ENCODE assay signal across 8 mouse cellular contexts in genomic region chr1:84838621-84839151, GRCm38 (mm10). TPM values are rescaled to one million over a fixed set of nuclear protein-coding genes. Genes with fewer than 3 reads are reported as not detected.
DNase-seq lines count a peak whose midpoint lies in the region; ATAC-seq and TF ChIP-seq lines count a peak whose summit lies in the region.

No protein-coding gene starts in this region.

- H3K9ac ChIP-seq in heart, embryonic 15.5 days, result peak overlapping the region; percentile 99
- peak overlapping the region; percentile 99 for H3K9ac ChIP-seq in liver, embryonic 16.5 days (ENCODE audit: low read depth, low read length)
- H3K9ac ChIP-seq in neural tube, embryonic 12.5 days, result peak overlapping the region; percentile 91
- peak overlapping the region; percentile 98 for H3K9ac ChIP-seq in stomach, postnatal 0 days (ENCODE audit: low read length)

- H3K4me2 ChIP-seq in heart, embryonic 15.5 days, result peak overlapping the region; percentile 80
- peak overlapping the region; percentile 74 for H3K4me2 ChIP-seq in liver, embryonic 16.5 days (ENCODE audit: low read depth, low read length)
- H3K4me2 ChIP-seq in neural tube, embryonic 12.5 days (replicated peaks), result peak overlapping the region; percentile 80
- peak overlapping the region; percentile 49 for H3K4me2 ChIP-seq in stomach, postnatal 0 days (replicated peaks; ENCODE audit: low read depth)

- H3K27me3 ChIP-seq in forebrain, embryonic 10.5 days (ENCODE audit: poor library complexity, severe bottlenecking), result no peaks in the 10 kb centered on the region
- H3K27me3 ChIP-seq in heart, embryonic 15.5 days, result no peaks in the 10 kb centered on the region
- H3K27me3 ChIP-seq in liver, embryonic 16.5 days (ENCODE audit: control insufficient read depth, insufficient read depth, low read depth, low read length), result no peaks in the 10 kb centered on the region
- H3K27me3 ChIP-seq in neural tube, embryonic 12.5 days (replicated peaks), result no peaks in the 10 kb centered on the region
- H3K27me3 ChIP-seq in stomach, postnatal 0 days (ENCODE audit: control insufficient read depth, insufficient read depth, low read length), result no peaks in the 10 kb centered on the region

- peaks cover 23% of the 10 kb centered on the region for H3K4me1 ChIP-seq in forebrain, embryonic 10.5 days
- H3K4me1 ChIP-seq in heart, embryonic 15.5 days (replicated peaks), result peaks cover 19% of the 10 kb centered on the region
- peaks cover 7% of the 10 kb centered on the region for H3K4me1 ChIP-seq in liver, embryonic 16.5 days (ENCODE audit: control insufficient read depth, low read depth, low read length)
- H3K4me1 ChIP-seq in neural tube, embryonic 12.5 days, result peaks cover 15% of the 10 kb centered on the region
- no peaks in the 10 kb centered on the region for H3K4me1 ChIP-seq in stomach, postnatal 0 days (replicated peaks; ENCODE audit: control insufficient read depth, insufficient read depth)

- H3K4me3 ChIP-seq in forebrain, embryonic 10.5 days, result peak overlapping the region; percentile 97
- peak overlapping the region; percentile 98 for H3K4me3 ChIP-seq in heart, embryonic 15.5 days
- peak overlapping the region; percentile 97 for H3K4me3 ChIP-seq in liver, embryonic 16.5 days (ENCODE audit: low read depth, low read length)
- H3K4me3 ChIP-seq in neural tube, embryonic 12.5 days, result peak overlapping the region; percentile 91
- peak overlapping the region; percentile 99 for H3K4me3 ChIP-seq in stomach, postnatal 0 days (ENCODE audit: low read depth, low read length)

- WGBS in forebrain, embryonic 10.5 days, result under 1% methylated on average over 41 of the region's 44 CpGs
- whole genome bisulfite sequencing in heart, embryonic 15.5 days, result under 1% methylated on average over 43 of the region's 44 CpGs
- WGBS in liver, embryonic 16.5 days (ENCODE audit: insufficient replicate concordance), result under 1% methylated on average over 39 of the region's 44 CpGs
- WGBS in neural tube, embryonic 12.5 days, result under 1% methylated on average over 44 of the region's 44 CpGs
- WGBS in stomach, postnatal 0 days, result 0% methylated on average over 31 of the region's 44 CpGs

- no peaks in the 10 kb centered on the region for H3K9me3 ChIP-seq in forebrain, embryonic 10.5 days
- no peaks in the 10 kb centered on the region for H3K9me3 ChIP-seq in heart, embryonic 15.5 days (replicated peaks)
- H3K9me3 ChIP-seq in liver, embryonic 16.5 days (replicated peaks; ENCODE audit: control insufficient read depth, low read length), result no peaks in the 10 kb centered on the region
- no peaks in the 10 kb centered on the region for H3K9me3 ChIP-seq in neural tube, embryonic 12.5 days
- no peaks in the 10 kb centered on the region for H3K9me3 ChIP-seq in stomach, postnatal 0 days (ENCODE audit: control insufficient read depth, low read length)

- peak overlapping the region; percentile 99 for H3K27ac ChIP-seq in forebrain, embryonic 10.5 days
- H3K27ac ChIP-seq in heart, embryonic 15.5 days, result peak overlapping the region; percentile 99
- H3K27ac ChIP-seq in liver, embryonic 16.5 days (ENCODE audit: low read length), result peak overlapping the region; percentile 96
- peak overlapping the region; percentile 93 for H3K27ac ChIP-seq in neural tube, embryonic 12.5 days
- peak overlapping the region; percentile 99 for H3K27ac ChIP-seq in stomach, postnatal 0 days (replicated peaks)

- peaks cover 17% of the 10 kb centered on the region for H3K36me3 ChIP-seq in forebrain, embryonic 10.5 days (replicated peaks)
- peaks cover 3% of the 10 kb centered on the region; the same call in 1 of the 2 replicates for H3K36me3 ChIP-seq in heart, embryonic 15.5 days
- H3K36me3 ChIP-seq in liver, embryonic 16.5 days (ENCODE audit: control insufficient read depth, insufficient read depth), result no peaks in the 10 kb centered on the region
- H3K36me3 ChIP-seq in neural tube, embryonic 12.5 days, result peaks cover 4% of the 10 kb centered on the region
- no peaks in the 10 kb centered on the region for H3K36me3 ChIP-seq in stomach, postnatal 0 days (ENCODE audit: control insufficient read depth, insufficient read depth, low read length)

- TF ChIP-seq CTCF in stomach, postnatal 0 days (IDR thresholded peaks at IDR 0.05; ENCODE audit: low read depth), result no peak

- TF ChIP-seq EP300 in stomach, postnatal 0 days (optimal IDR thresholded peaks at IDR 0.05), result no peak

- ATAC-seq in heart, embryonic 15.5 days (replicated peaks; ENCODE audit: insufficient number of reproducible peaks, insufficient read depth, low FRiP score, low read depth), result peak; percentile 44
- ATAC-seq in liver, embryonic 16.5 days (ENCODE audit: low read depth), result peak; percentile 39
- ATAC-seq in neural tube, embryonic 12.5 days (ENCODE audit: low FRiP score, low read depth), result peak; percentile 68
- ATAC-seq in stomach, postnatal 0 days (ENCODE audit: low FRiP score, low TSS enrichment), result peak; percentile 71

- DNase-seq in A20 (ENCODE audit: low read depth, low spot score), result peak; percentile 85
- peak; percentile 28 to 49 for DNase-seq in adrenal gland, postnatal 4 days (ENCODE audit: low spot score in 2 of 2)
- DNase-seq in forebrain, embryonic 10.5 days (ENCODE audit: extremely low spot score, low spot score), result peak; percentile 73
- DNase-seq in kidney, postnatal 25 days, result peak; percentile 75 to 87
- peak; percentile 80 for DNase-seq in stomach, postnatal 0 days (ENCODE audit: low spot score)

RNA-seq across cellular contexts. Expression of gene Fbxo36, which starts 1.0 kb away (rescaled TPM):
- 1 to 10 TPM; 8.5 to 9.3 TPM for total RNA-seq in adrenal gland, postnatal 4 days (2021)
- polyA plus RNA-seq in forebrain, embryonic 10.5 days (2016; fragmentation: Nextera tagmentation; extraction: Ambion mirVana), result 10.2 and 11.5 TPM in 2 replicates
- polyA plus RNA-seq in heart, embryonic 15.5 days (2015; fragmentation: Nextera tagmentation; extraction: Ambion mirVana), result 6.8 and 7.3 TPM in 2 replicates
- 4.4 and 6.6 TPM in 2 replicates for polyA plus RNA-seq in liver, embryonic 16.5 days (2015; fragmentation: Nextera tagmentation; extraction: Ambion mirVana)
- 6.7 and 8.3 TPM in 2 replicates for polyA plus RNA-seq in neural tube, embryonic 12.5 days (2016; fragmentation: Nextera tagmentation; extraction: Ambion mirVana)
- 9.8 and 10.2 TPM in 2 replicates for polyA plus RNA-seq in stomach, postnatal 0 days (2015; fragmentation: Nextera tagmentation; extraction: Ambion mirVana)

RNA-seq across cellular contexts. Expression of gene Trip12, which starts 1.6 kb away (rescaled TPM):
- total RNA-seq in adrenal gland, postnatal 4 days (2021), result 100 to 1,000 TPM; 248 to 284 TPM
- polyA plus RNA-seq in forebrain, embryonic 10.5 days (2016; fragmentation: Nextera tagmentation; extraction: Ambion mirVana), result 79.2 and 87.5 TPM in 2 replicates
- 43.4 and 51.0 TPM in 2 replicates for polyA plus RNA-seq in heart, embryonic 15.5 days (2015; fragmentation: Nextera tagmentation; extraction: Ambion mirVana)
- polyA plus RNA-seq in liver, embryonic 16.5 days (2015; fragmentation: Nextera tagmentation; extraction: Ambion mirVana), result 31.6 and 32.0 TPM in 2 replicates
- 85.0 and 86.4 TPM in 2 replicates for polyA plus RNA-seq in neural tube, embryonic 12.5 days (2016; fragmentation: Nextera tagmentation; extraction: Ambion mirVana)
- polyA plus RNA-seq in stomach, postnatal 0 days (2015; fragmentation: Nextera tagmentation; extraction: Ambion mirVana), result 26.0 and 26.9 TPM in 2 replicates

Comparison
In these comparisons a context has a peak if more than half of its experiments do, and no peak if none do; other contexts are left out.
1. Peak in every context shown above with its lines: DNase-seq, ATAC-seq, H3K4me3 ChIP-seq and H3K27ac ChIP-seq.